Comparison of ENCODE assay signal across 10 mouse cellular contexts in the genomic region with DNA sequence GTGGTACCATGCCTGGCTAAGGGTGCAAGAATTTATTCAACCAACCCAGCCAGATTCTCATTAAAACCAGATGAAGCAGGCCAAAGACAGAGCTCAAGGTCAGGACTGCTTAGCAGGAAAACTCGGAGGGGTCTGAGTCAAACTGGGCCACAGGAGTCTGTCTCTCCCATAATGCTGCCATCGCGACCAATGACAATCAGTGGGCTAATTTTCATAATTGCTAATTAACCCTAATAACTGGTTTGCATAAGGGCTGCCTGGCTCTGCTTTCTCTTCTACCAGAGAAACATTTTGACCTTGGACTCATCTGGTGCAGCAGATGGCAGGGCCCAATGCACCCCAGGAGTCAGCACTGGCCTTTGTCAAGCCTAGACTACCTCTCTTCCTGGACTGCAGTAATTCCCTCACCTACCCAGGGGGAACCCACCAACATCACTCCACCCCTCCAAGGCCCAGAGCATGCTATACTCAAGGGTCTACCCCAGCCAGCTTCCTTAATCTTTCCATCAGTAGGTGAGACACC.
DNase-seq lines count a peak whose midpoint lies in the region; ATAC-seq and TF ChIP-seq lines count a peak whose summit lies in the region.
"Had no signal": no experiment of that assay in that cellular context is flagged by ENCODE, and none has a peak within 500 bp of the region (broad histone marks: within the 10 kb centered on the region; RNA-seq: fewer than 3 reads in every experiment).

No protein-coding gene starts in this region.

- H3K9ac ChIP-seq in kidney, embryonic 16.5 days (replicated peaks; ENCODE audit: low read length): no peak overlapping the region
- H3K9ac ChIP-seq: liver, embryonic 13.5 days had no signal

- no peaks in the 10 kb centered on the region for H3K27me3 ChIP-seq in cerebellum, adult 2 months (ENCODE audit: control insufficient read depth, insufficient read depth, low read length)
- H3K27me3 ChIP-seq in kidney, embryonic 16.5 days (ENCODE audit: insufficient read depth, low read length): no peaks in the 10 kb centered on the region
- 0 out of 2 replicates have a peak, but pooled peaks cover 13% of the 10 kb centered on the region for H3K27me3 ChIP-seq in limb, embryonic 10.5 days (ENCODE audit: low read depth, poor library complexity, severe bottlenecking)

- TF ChIP-seq CTCF in cerebellum, adult 2 months (IDR thresholded peaks at IDR 0.05; ENCODE audit: borderline replicate concordance, insufficient read depth, low read depth, low read length): no peak

- TF ChIP-seq POLR2A in cerebellum, adult 2 months (IDR thresholded peaks at IDR 0.05; ENCODE audit: borderline replicate concordance, insufficient read depth, low read length): no peak

- 67% methylated on average over 3 of the region's 3 CpGs for WGBS in cerebellum, adult 2 months
- 84% methylated on average over 3 of the region's 3 CpGs for WGBS in kidney, embryonic 16.5 days
- WGBS in limb, embryonic 10.5 days: 62% methylated on average over 3 of the region's 3 CpGs

- H3K36me3 ChIP-seq in kidney, embryonic 16.5 days (ENCODE audit: insufficient read depth, low read length): no peaks in the 10 kb centered on the region
- H3K36me3 ChIP-seq in limb, embryonic 10.5 days: no peaks in the 10 kb centered on the region
- H3K36me3 ChIP-seq: liver, embryonic 13.5 days had no signal

- 0 out of 2 replicates have a peak, but pooled peaks have one; percentile 8 for ATAC-seq in kidney, embryonic 16.5 days (ENCODE audit: low FRiP score, low TSS enrichment)

- H3K4me3 ChIP-seq in cerebellum, adult 2 months (replicated peaks; ENCODE audit: insufficient read depth, low read depth, low read length): no peak overlapping the region
- no peak overlapping the region for H3K4me3 ChIP-seq in kidney, embryonic 16.5 days (ENCODE audit: low read length)
- no peak overlapping the region for H3K4me3 ChIP-seq in limb, embryonic 10.5 days
- H3K4me3 ChIP-seq: liver, embryonic 13.5 days had no signal

- H3K9me3 ChIP-seq in kidney, embryonic 16.5 days (ENCODE audit: low read length): no peaks in the 10 kb centered on the region
- no peaks in the 10 kb centered on the region for H3K9me3 ChIP-seq in limb, embryonic 10.5 days (replicated peaks)
- H3K9me3 ChIP-seq: liver, embryonic 13.5 days had no signal

- no peak overlapping the region for H3K27ac ChIP-seq in cerebellum, adult 2 months (ENCODE audit: insufficient read depth, low read length)
- no peak overlapping the region for H3K27ac ChIP-seq in kidney, embryonic 16.5 days (ENCODE audit: low read length)
- H3K27ac ChIP-seq in limb, embryonic 10.5 days: peak overlapping the region; percentile 11
- H3K27ac ChIP-seq: liver, embryonic 13.5 days had no signal

- DNase-seq in cerebellum, adult 2 months: peak; percentile 38 to 40
- no peak for DNase-seq in cerebellum, postnatal 4 days (ENCODE audit: low spot score in 2 of 2)
- DNase-seq in kidney, postnatal 4 days: no peak
- peak; percentile 31 for DNase-seq in cerebellum, adult 9-10 months
- DNase-seq in limb, embryonic 10.5 days (ENCODE audit: low spot score): no peak
- DNase-seq in urinary bladder, postnatal 36 days (ENCODE audit: low spot score in 2 of 2): no peak
- no peak for DNase-seq in thymus, postnatal 10 days (ENCODE audit: low spot score in 2 of 2)
- DNase-seq: liver, embryonic 13.5 days; thymus, adult 18-20 months had no signal

- peaks cover 16% of the 10 kb centered on the region for H3K4me1 ChIP-seq in cerebellum, adult 2 months (ENCODE audit: control insufficient read depth, insufficient read depth, low read length)
- H3K4me1 ChIP-seq in kidney, embryonic 16.5 days (ENCODE audit: insufficient read depth, low read length): peaks cover 4% of the 10 kb centered on the region; the same call in 1 of the 2 replicates
- H3K4me1 ChIP-seq in limb, embryonic 10.5 days: peaks cover 53% of the 10 kb centered on the region

- H3K4me2 ChIP-seq in kidney, embryonic 16.5 days (replicated peaks; ENCODE audit: low read depth, low read length): no peak overlapping the region
- H3K4me2 ChIP-seq: liver, embryonic 13.5 days had no signal

Comparison
In these comparisons a context has a peak if more than half of its experiments do, and no peak if none do; other contexts are left out.
1. DNase-seq: peak in cerebellum, adult 2 months (2 of 2) and cerebellum, adult 9-10 months (single experiment); none in cerebellum, postnatal 4 days (0 of 2), kidney, postnatal 4 days (0 of 2), limb, embryonic 10.5 days (single experiment), urinary bladder, postnatal 36 days (0 of 2) and thymus, postnatal 10 days (0 of 2).